Mouse (Mus musculus) midbrain, embryonic 10.5 days (tissue): ENCODE measurements around the gene Mepce. TPM values are rescaled to one million over a fixed set of nuclear protein-coding genes. Genes with fewer than 3 reads are reported as not detected.
A peak's percentile ranks its signal among the peaks of the same experiment; 100 is the strongest.

Source experiments
- DNase-seq: peaks from one replicate; pipeline ENCODE4 v3.0.0-alpha.2; 2017; ENCODE audit warnings: low spot score
- H3K27ac ChIP-seq: fragments of 300-500 bp; sonication (generic); replicated peaks from 2 replicates; pipeline ENCODE4 v1.5.1; 2016; ENCODE audit warnings: mild to moderate bottlenecking
- H3K27me3 ChIP-seq: fragments of 300-500 bp; sonication (generic); 2 replicates; pipeline ENCODE4 v1.6.1; 2016; ENCODE audit warnings: low read depth, mild to moderate bottlenecking; ENCODE audit not compliant: poor library complexity, severe bottlenecking
- H3K36me3 ChIP-seq: fragments of 300-500 bp; sonication (generic); 2 replicates; pipeline ENCODE4 v1.6.1; 2016; ENCODE audit warnings: mild to moderate bottlenecking, moderate library complexity
- H3K4me1 ChIP-seq: fragments of 300-500 bp; sonication (generic); 2 replicates; pipeline ENCODE4 v1.6.1; 2016
- H3K4me3 ChIP-seq: fragments of 300-500 bp; sonication (generic); 2 replicates; pipeline ENCODE4 v1.5.1; 2016; ENCODE audit warnings: mild to moderate bottlenecking, moderate library complexity
- H3K9me3 ChIP-seq: fragments of 300-500 bp; sonication (generic); replicated peaks from 2 replicates; pipeline ENCODE4 v1.6.1; 2016; ENCODE audit warnings: mild to moderate bottlenecking
- WGBS: fragments of 180-500 bp; shearing (Covaris S2); methylation state at CpG from one replicate; pipeline ENCODE4 v1.1.7; 2016; 5-methylcytosine and 5-hydroxymethylcytosine counted together
- polyA plus RNA-seq: library from polyadenylated mRNA; unstranded; fragments of >200 nt; fragmentation: Nextera tagmentation; extraction: Ambion mirVana; gene quantifications from 2 replicates; pipeline ENCODE4 v1.2.1, GENCODE M21; 2016

Gene Mepce
- polyA plus RNA-seq, 1 experiment from 2014 or later: 11.7 TPM

DNA sequence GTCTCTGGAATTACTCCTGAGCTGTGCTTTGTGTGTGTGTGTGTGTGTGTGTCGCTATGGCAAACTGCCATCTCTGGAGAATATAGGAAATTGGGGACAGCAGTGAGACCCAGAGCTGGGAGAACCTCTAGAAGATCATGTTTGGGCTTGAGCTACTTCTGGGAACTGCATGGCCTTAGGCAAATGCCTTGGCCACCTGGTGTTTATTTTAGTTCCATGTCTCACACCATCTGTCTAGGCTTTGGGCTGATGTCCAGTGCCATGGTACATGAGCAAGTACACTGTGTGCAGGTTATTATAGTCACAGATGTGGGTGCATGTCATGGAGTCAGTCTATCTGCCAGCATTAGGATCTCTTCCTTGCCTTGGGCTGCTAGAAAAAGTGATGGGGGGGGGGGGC is 35.1 kb upstream of the Mepce start:
- H3K36me3 ChIP-seq: no peaks in the 10 kb centered on the region
- WGBS: 81% methylated on average over 1 of the region's 1 CpGs
- no peaks in the 10 kb centered on the region for H3K9me3 ChIP-seq
- no peaks in the 10 kb centered on the region for H3K27me3 ChIP-seq
- DNase-seq: no peak
- H3K4me3 ChIP-seq: no peak overlapping the region
- no peak overlapping the region for H3K27ac ChIP-seq
- no peaks in the 10 kb centered on the region for H3K4me1 ChIP-seq

DNA sequence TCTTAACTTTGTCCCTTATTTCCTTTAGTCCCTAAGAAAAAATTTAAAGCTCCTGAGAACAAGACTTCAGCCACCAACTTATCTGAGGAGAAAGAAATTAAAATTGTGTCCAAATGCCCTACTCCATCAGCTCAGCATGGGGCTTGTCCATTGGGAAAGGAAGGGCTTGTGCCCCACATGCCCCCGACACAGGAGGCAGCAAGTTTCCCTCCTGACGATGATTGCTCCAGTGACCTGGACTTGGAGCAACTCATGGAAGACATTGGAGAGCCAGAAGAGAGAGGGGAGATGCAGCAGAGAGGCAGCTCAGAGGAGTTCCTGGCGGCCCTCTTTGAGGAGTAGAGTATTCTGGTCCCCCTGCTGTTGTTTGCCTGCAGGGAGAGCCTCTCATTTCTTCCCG is 34.7 kb upstream of the Mepce start:
- H3K4me3 ChIP-seq: no peak overlapping the region
- WGBS: 72% methylated on average over 4 of the region's 4 CpGs

DNA sequence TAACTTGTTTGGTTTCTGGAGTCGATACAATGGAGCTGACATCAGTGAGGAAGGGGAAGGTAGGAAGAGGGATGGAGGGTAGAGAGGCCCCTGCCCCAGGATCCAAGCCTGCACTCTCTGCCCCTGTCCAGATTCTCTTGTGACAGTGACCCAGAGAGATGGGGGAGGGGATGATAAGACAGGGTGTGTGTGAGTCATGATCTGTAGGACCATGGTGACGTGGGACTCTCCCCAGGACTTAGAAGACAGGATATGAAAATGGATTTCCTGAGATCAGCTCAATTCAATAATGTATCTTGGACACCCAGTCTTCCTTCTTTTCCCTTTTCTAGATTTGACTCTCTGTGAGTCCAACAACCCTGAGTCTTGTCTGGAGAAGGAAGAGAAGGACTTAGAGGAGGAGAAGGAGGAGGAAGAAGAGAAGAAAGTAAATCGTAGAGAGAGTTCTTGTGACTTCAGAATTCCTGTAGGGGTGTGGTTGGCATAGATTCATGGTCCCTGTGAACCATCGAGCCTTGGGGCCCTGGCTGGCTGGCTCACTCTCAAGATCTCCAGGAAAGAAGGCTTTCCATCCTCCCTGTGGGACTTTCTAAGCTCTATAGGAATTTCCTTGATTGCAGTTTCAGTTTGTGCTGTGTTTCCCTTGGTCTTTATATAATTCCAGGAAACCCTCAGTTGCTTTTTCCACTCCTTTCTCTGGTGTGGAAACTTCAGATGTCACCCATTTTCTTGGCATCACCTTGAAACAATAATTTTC is 30.2 kb upstream of the Mepce start:
- no peak overlapping the region for H3K4me3 ChIP-seq
- WGBS: 84% methylated on average over 4 of the region's 4 CpGs
- H3K27me3 ChIP-seq: no peaks in the 10 kb centered on the region
- DNase-seq: no peak
- H3K4me1 ChIP-seq: no peaks in the 10 kb centered on the region
- H3K9me3 ChIP-seq: no peaks in the 10 kb centered on the region; the same call in 1 of the 2 replicates
- no peaks in the 10 kb centered on the region for H3K36me3 ChIP-seq
- no peak overlapping the region for H3K27ac ChIP-seq

More for the DNA sequence above, 34.7 kb upstream of the Mepce start:
- no peak for DNase-seq
- Histone ChIP-seq H3K4me1 (no peaks in the 10 kb centered on the region), H3K36me3 (no peaks in the 10 kb centered on the region), H3K9me3 (no peaks in the 10 kb centered on the region), H3K27ac (no peak overlapping the region), H3K27me3 (no peaks in the 10 kb centered on the region)

DNA sequence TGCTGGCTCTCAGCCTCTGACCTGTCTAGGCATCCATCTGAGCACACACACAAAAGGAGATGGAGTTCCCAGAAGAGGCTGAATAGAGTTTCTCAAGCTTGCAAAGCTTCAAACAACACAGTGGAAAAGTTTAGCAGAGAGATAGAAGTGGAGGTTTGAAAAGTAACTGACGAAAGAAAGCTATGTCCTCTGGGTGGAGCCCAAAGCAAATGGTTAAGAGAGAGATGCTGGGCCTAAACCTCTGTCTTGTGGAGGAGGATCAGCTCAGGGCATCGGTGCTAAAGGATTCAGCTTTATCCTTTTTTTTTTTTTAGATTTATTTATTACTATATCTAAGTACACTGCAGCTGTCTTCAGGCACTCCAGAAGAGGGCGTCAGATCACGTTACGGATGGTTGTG is 20.9 kb upstream of the Mepce start:
- Histone ChIP-seq H3K4me1 (no peaks in the 10 kb centered on the region), H3K27ac (no peak overlapping the region), H3K27me3 (no peaks in the 10 kb centered on the region), H3K4me3 (no peak overlapping the region), H3K36me3 (no peaks in the 10 kb centered on the region), H3K9me3 (no peaks in the 10 kb centered on the region)
- DNase-seq: no peak
- 90% methylated on average over 5 of the region's 5 CpGs for WGBS

DNA sequence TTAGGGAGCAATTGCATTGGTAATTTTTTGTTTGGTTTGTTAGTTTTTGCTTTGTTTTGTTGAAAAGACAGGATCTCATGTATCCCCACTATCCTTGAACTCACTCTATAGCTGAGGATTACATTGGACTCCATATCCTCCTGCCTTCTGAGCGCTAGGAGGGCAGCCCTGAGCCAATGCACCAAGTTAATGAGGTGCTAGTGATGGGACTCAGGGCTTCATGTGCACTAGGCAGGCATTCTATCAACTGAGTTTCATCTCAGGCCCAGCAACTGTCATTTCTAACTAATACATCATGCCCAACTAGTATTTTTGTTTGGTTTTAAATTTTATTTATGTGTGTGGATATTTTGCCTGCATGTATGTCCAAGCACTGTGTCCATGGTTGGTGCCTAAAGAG is 18.7 kb upstream of the Mepce start:
- WGBS: 64% methylated on average over 1 of the region's 1 CpGs
- Histone ChIP-seq H3K36me3 (no peaks in the 10 kb centered on the region), H3K4me1 (no peaks in the 10 kb centered on the region), H3K27me3 (no peaks in the 10 kb centered on the region), H3K27ac (no peak overlapping the region), H3K9me3 (no peaks in the 10 kb centered on the region), H3K4me3 (no peak overlapping the region)
- no peak for DNase-seq

DNA sequence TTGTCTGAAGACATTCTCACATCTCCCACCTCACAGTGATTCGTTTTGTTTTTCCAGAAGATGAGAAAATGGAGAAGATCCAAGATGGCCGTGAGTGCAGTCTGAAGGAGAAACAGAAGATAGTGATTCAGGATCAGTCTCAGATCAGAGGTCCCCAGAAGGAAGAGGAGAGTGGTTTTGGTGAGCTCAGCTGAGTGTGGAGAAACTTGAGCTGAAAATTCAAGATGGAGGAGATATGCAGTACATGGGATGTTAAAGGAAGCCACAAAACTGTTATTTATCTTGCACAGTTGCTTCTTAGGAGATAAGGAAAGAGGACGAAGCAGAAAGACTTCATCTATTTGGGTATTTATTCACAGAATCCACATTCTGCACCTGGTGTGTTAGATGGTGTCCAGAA is 13.5 kb upstream of the Mepce start:
- Histone ChIP-seq H3K4me3 (no peak overlapping the region), H3K27ac (no peak overlapping the region), H3K36me3 (no peaks in the 10 kb centered on the region), H3K27me3 (no peaks in the 10 kb centered on the region), H3K4me1 (no peaks in the 10 kb centered on the region), H3K9me3 (no peaks in the 10 kb centered on the region)
- no peak for DNase-seq
- WGBS: 84% methylated on average over 3 of the region's 3 CpGs

DNA sequence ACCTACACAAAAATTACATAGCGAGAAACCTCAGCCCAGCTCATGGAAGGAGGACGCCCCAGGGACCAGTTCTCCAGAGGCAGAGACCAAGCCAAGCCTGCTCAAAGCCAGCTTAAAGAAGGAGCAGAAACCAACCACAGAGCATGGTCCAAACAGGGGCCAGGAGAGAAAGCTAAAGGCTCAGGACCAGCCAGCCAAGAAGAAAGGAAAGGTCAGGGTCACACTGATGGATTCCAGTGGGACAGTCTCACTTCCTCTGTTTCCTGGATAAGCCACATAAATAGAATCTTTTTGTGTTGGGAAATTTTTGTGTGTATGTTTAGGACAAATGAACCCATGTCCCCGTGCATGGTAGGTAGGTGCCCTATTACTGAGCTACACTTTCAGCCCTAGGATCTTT is 9.2 kb upstream of the Mepce start:
- Histone ChIP-seq H3K27me3 (no peaks in the 10 kb centered on the region), H3K4me3 (no peak overlapping the region), H3K4me1 (no peaks in the 10 kb centered on the region), H3K27ac (no peak overlapping the region), H3K36me3 (no peaks in the 10 kb centered on the region), H3K9me3 (no peaks in the 10 kb centered on the region)
- 89% methylated on average over 3 of the region's 3 CpGs for WGBS
- DNase-seq: no peak

DNA sequence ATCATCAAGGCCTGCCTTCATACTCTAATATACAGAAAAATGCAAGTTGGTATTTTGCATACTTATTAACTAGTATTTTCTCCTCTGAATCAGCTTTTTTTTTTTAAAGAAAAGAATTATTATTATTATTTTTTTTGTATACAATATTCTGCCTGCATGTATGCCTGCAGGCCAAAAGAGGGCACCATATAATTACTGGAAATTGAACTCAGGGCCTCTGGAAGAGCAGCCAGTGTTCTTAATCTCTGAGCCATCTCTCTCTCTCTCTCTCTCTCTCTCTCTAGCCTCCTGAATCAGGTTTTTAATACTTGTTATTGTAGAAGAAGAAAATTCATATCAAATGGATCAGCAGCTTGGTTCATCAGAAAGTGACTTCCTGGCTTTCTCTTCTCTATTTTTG is 4.1 kb upstream of the Mepce start:
- DNase-seq: no peak
- H3K36me3 ChIP-seq: no peaks in the 10 kb centered on the region
- H3K4me1 ChIP-seq: peaks cover 4% of the 10 kb centered on the region; the same call in 1 of the 2 replicates
- no peak overlapping the region for H3K27ac ChIP-seq
- H3K27me3 ChIP-seq: peaks cover 18% of the 10 kb centered on the region
- no peak overlapping the region for H3K4me3 ChIP-seq
- H3K9me3 ChIP-seq: no peaks in the 10 kb centered on the region

DNA sequence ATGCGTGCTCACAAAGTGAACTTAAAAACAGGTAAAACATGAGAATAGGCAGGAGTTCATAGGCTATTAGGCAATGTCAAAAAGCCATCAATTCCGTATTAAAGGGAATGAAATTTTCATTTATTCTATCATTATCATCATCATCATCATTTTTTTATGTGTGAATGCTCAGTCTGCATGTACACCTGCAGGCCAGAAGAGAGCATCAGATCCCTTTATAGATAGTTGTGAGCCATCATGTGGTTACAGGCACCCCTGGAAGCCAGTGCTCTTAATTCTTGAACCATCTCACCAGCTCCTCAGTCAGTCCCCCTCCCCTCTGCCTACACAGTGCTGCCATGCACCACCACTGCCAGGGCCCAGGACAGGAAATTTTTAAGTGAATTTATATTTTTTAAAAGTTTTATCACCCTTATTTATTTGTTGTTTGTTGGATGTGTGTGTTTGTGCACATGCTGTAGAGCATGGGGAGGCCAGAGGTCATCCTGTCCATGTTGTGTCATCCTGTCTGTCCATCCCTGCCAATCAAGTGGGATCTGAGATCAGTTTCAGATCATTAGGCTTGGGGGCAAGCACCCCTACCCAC is 1.6 kb upstream of the Mepce start:
- DNase-seq: no peak
- Histone ChIP-seq H3K27me3 (peaks cover 18% of the 10 kb centered on the region), H3K4me1 (peaks cover 21% of the 10 kb centered on the region), H3K27ac (no peak overlapping the region), H3K9me3 (no peaks in the 10 kb centered on the region), H3K36me3 (peaks cover 12% of the 10 kb centered on the region), H3K4me3 (no peak overlapping the region)
- WGBS: 86% methylated on average over 2 of the region's 2 CpGs

DNA sequence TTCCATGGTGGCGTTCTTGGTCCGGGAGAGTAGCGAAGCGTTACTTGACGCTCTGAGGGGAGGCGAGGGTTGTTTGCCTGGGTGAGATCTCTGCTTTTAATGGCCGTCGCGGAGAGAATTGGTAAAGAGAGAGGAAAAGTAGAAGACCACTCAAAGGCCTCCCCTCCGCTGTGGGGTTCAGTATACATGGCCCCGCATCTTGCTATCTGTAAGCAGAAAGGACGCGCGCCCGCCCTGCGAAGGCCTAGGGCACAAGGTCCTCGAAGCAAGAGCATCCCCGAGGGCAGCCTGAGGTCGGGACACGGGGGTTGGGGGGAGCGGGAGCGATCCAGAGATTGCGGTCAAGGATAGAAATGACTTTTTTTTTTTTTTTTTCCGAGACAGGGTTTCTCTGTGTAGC is 716 bp upstream of the Mepce start:
- Histone ChIP-seq H3K9me3 (no peaks in the 10 kb centered on the region), H3K36me3 (peaks cover 20% of the 10 kb centered on the region), H3K27ac (peak overlapping the region; percentile 95), H3K27me3 (peaks cover 18% of the 10 kb centered on the region), H3K4me3 (peak overlapping the region; percentile 91), H3K4me1 (peaks cover 30% of the 10 kb centered on the region)
- 69% methylated on average over 24 of the region's 24 CpGs for WGBS
- DNase-seq: no peak

DNA sequence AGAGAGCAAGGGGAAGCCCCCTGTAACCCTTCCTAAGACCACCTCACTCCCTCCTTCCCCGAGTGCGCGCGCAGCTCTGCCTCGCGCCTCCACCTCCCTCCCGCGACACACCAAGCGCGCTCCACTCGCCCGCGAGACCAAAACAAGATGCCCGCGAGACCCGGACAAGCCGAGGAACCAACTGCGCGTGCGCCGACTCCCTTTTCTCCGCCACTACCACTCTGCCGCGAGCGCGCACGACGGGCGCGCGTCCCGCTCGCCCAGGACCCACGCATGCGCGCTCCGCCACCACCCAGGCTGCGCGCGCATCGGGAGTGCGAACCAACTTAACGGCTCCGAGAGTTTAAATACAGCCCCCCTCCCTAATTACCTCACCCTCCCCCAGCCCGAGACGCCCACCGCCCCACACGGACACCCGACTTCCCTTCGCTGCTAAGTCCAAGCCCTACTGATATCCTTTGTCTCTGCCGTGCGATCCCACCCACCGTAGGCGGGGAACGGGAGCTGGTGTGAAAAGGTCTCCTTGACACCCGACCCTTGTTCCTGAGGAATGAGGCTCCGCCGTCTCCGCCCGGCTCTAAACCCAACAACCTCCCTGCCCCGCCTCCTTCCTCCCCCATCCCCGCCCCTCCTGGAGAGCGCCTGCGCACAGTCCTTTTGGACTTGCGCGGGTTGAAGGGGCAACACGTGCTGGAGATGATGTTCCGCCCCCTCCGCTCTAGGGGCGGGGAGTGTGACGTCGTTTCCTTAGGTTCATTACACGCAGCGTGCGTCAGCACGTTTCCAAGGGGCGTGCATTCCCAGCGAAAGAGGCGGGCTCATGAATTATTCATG is 1.1 kb downstream of the Mepce start:
- Histone ChIP-seq H3K9me3 (no peaks in the 10 kb centered on the region), H3K4me3 (peak overlapping the region; percentile 91), H3K4me1 (peaks cover 47% of the 10 kb centered on the region), H3K27ac (peak overlapping the region; percentile 95), H3K27me3 (peaks cover 18% of the 10 kb centered on the region), H3K36me3 (peaks cover 39% of the 10 kb centered on the region)
- DNase-seq: peak; percentile 100
- WGBS: 0% methylated on average over 79 of the region's 79 CpGs

DNA sequence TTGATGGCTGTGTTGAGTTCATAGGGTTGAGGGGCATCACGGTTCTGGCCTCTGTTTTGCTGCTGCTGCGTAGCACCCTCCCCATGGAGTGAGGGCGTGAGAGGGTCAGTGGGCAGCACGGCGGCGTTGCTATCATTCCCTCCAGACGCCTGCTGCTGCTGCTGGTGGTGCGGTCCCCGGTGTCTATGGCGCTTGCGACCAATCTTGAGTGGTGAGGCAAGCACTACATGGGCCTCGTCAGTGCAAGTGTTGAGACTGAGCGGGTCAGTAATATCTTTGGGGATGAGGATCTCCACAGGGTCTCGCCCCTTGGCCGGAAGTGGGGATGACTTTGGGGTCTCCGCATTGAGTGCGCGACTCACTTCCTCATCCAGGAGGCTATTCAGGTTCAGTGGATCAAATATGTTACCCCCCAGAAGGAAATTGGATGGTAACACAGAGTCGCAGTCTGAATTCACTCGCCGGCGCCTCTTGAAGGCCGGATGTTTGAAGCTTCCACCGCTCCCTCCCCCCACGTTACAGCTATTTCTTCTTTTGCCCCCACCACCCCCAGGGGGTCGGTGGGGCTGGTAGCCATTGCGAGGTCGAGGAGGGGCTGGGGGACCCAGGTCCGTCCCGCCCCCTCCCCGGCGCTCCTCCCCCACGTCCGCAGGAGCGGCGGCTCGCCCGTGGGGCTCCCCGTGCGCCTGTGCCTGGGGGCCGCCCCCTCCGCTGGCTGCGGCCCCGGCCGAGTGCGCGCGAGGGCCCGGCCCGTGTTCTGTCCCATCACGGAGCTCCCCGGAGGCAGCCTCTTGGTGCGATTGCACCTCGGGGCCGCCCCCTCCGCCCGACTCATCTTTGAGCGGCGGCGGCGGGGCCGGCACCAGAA is 2.1 kb downstream of the Mepce start:
- DNase-seq: peak; percentile 34
- H3K36me3 ChIP-seq: peaks cover 48% of the 10 kb centered on the region
- H3K27me3 ChIP-seq: peaks cover 18% of the 10 kb centered on the region
- peaks cover 51% of the 10 kb centered on the region for H3K4me1 ChIP-seq
- H3K27ac ChIP-seq: peak overlapping the region; percentile 95
- peak overlapping the region; percentile 91 for H3K4me3 ChIP-seq
- H3K9me3 ChIP-seq: no peaks in the 10 kb centered on the region
- WGBS: 5% methylated on average over 60 of the region's 62 CpGs
